Mouse (Mus musculus): ENCODE data around the gene Ddb1.

Ddb1 gene

GRCm38 (mm10) chr19:10662665-10663064 is 57.5 kb downstream of the Ddb1 start:
- DNase-seq = no peak

GRCm38 (mm10) chr19:10665093-10665492 is 60.0 kb downstream of the Ddb1 start:
- DNase-seq = no peak

GRCm38 (mm10) chr19:10665499-10665898 is 60.4 kb downstream of the Ddb1 start:
- DNase-seq = peak; percentile 24 to 68

GRCm38 (mm10) chr19:10671319-10671718 is 66.2 kb downstream of the Ddb1 start:
- no peak for DNase-seq

GRCm38 (mm10) chr19:10671854-10672417 is 66.8 kb downstream of the Ddb1 start:
- no peak for DNase-seq

GRCm38 (mm10) chr19:10673275-10673674 is 68.1 kb downstream of the Ddb1 start:
- DNase-seq = no peak

GRCm38 (mm10) chr19:10676656-10677055 is 71.5 kb downstream of the Ddb1 start:
- no peak for DNase-seq

GRCm38 (mm10) chr19:10677915-10678771 is 73.0 kb downstream of the Ddb1 start, which contains the start of gene Pga5:
Gene Pga5, minus strand, starts transcription at chr19:10678071.
- peak; percentile 33 to 67 for DNase-seq

GRCm38 (mm10) chr19:10678772-10679067 is 73.6 kb downstream of the Ddb1 start:
- DNase-seq = no peak

All from spleen, adult 18-20 months (tissue).